Mouse (Mus musculus) hindbrain, embryonic 14.5 days (tissue): ENCODE results near the gene Scgb1b30. TPM values are rescaled to one million over a fixed set of nuclear protein-coding genes. Genes with fewer than 3 reads are reported as not detected.
A peak's percentile ranks its signal among the peaks of the same experiment; 100 is the strongest.
"Not testable (repeated sequence)": the region's sequence is repeated elsewhere in the genome, so short reads cannot be mapped to it uniquely, and the experiment has no call there.

ENCODE experiments used
- ATAC-seq: fragments of 200-750 bp; cut with Nextera tagmentation; 2 replicates; pipeline ENCODE4 v1.8.0; 2017; ENCODE audit warnings: moderate number of reproducible peaks, mild to moderate bottlenecking, moderate TSS enrichment, moderate library complexity; ENCODE audit not compliant: low FRiP score
- DNase-seq: peaks from one replicate; pipeline ENCODE4 v3.0.0-alpha.2; 2015; ENCODE audit warnings: low spot score
- H3K27ac ChIP-seq: fragments of 300-500 bp; sonication (generic); 2 replicates; pipeline ENCODE4 v1.5.1; 2014; ENCODE audit warnings: mild to moderate bottlenecking, moderate library complexity
- H3K27me3 ChIP-seq: fragments of 300-500 bp; sonication (generic); 2 replicates; pipeline ENCODE4 v1.6.1; 2014; ENCODE audit warnings: mild to moderate bottlenecking, low read length, mixed read lengths; ENCODE audit not compliant: control insufficient read depth, insufficient read depth
- H3K36me3 ChIP-seq: fragments of 300-500 bp; sonication (generic); replicated peaks from 2 replicates; pipeline ENCODE4 v1.6.1; 2014; ENCODE audit not compliant: control insufficient read depth, insufficient read depth
- H3K4me1 ChIP-seq: fragments of 300-500 bp; sonication (generic); replicated peaks from 2 replicates; pipeline ENCODE4 v1.6.1; 2014; ENCODE audit warnings: antibody characterized with exemption, low read length, mixed read lengths; ENCODE audit not compliant: control insufficient read depth, insufficient read depth
- H3K4me2 ChIP-seq: fragments of 300-500 bp; sonication (generic); replicated peaks from 2 replicates; pipeline ENCODE4 v1.6.1; 2014; ENCODE audit warnings: mild to moderate bottlenecking, moderate library complexity
- H3K4me3 ChIP-seq: fragments of 300-500 bp; sonication (generic); replicated peaks from 2 replicates; pipeline ENCODE4 v1.5.1; 2014; ENCODE audit warnings: mild to moderate bottlenecking, low read length
- H3K9ac ChIP-seq: fragments of 300-500 bp; sonication (generic); 2 replicates; pipeline ENCODE4 v1.6.1; 2014
- H3K9me3 ChIP-seq: fragments of 300-500 bp; sonication (generic); 2 replicates; pipeline ENCODE4 v1.6.1; 2016; ENCODE audit warnings: low read length; ENCODE audit not compliant: control insufficient read depth
- WGBS: fragments of 180-500 bp; shearing (Covaris S2); extraction: QIAGEN DNeasy Blood & Tissue Kit; methylation state at CpG from one replicate; pipeline ENCODE4 v1.1.7; 2014; 5-methylcytosine and 5-hydroxymethylcytosine counted together
- polyA plus RNA-seq: library from polyadenylated mRNA; unstranded; fragments of >200 nt; fragmentation: Nextera tagmentation; extraction: Ambion mirVana; gene quantifications from 2 replicates; pipeline ENCODE4 v1.2.1, GENCODE M21; 2014

Scgb1b30 gene
- polyA plus RNA-seq: not detected in 2 replicates

- ATAC-seq: no peak
Observed at GRCm38 (mm10) chr7:34094911-34095481, at the start of gene Scgb1b30. Gene Scgb1b30 (plus strand): TSS chr7:34095431.

GRCm38 (mm10) chr7:34068132-34068531 is 27.1 kb upstream of the Scgb1b30 start:
- WGBS: 82% methylated on average over 5 of the region's 5 CpGs

More at GRCm38 (mm10) chr7:34094911-34095481, at the start of gene Scgb1b30:
- Histone ChIP-seq H3K4me1 (no peaks in the 10 kb centered on the region), H3K27ac (no peak within 1 kb of the TSS), H3K27me3 (no peaks in the 10 kb centered on the region), H3K36me3 (no peaks in the 10 kb centered on the region), H3K4me3 (no peak within 1 kb of the TSS), H3K4me2 (no peak within 1 kb of the TSS), H3K9ac (no peak within 1 kb of the TSS), H3K9me3 (0 out of 2 replicates have a peak, but pooled peaks cover 9% of the 10 kb centered on the region)
- no peak for DNase-seq
- 80% methylated on average over 3 of the region's 3 CpGs for WGBS

GRCm38 (mm10) chr7:34100002-34100401 is 4.8 kb downstream of the Scgb1b30 start:
- no peak for DNase-seq
- 79% methylated on average over 2 of the region's 2 CpGs for WGBS

More at GRCm38 (mm10) chr7:34068132-34068531, 27.1 kb upstream of the Scgb1b30 start:
- H3K4me1 ChIP-seq, H3K9ac ChIP-seq, H3K9me3 ChIP-seq, H3K4me3 ChIP-seq, DNase-seq, ATAC-seq, H3K36me3 ChIP-seq, H3K27me3 ChIP-seq, H3K27ac ChIP-seq, H3K4me2 ChIP-seq: not testable (repeated sequence)

GRCm38 (mm10) chr7:34101276-34101675 is 6.0 kb downstream of the Scgb1b30 start:
- no peak overlapping the region for H3K4me2 ChIP-seq
- DNase-seq (no peak), ATAC-seq (no peak)
- H3K9ac ChIP-seq: no peak overlapping the region
- no peak overlapping the region for H3K4me3 ChIP-seq
- H3K4me1 ChIP-seq: no peaks in the 10 kb centered on the region
- no peaks in the 10 kb centered on the region for H3K9me3 ChIP-seq
- no peaks in the 10 kb centered on the region for H3K27me3 ChIP-seq
- H3K27ac ChIP-seq: no peak overlapping the region
- no peaks in the 10 kb centered on the region for H3K36me3 ChIP-seq

More at GRCm38 (mm10) chr7:34100002-34100401, 4.8 kb downstream of the Scgb1b30 start:
- Histone ChIP-seq H3K4me3 (no peak overlapping the region), H3K36me3 (no peaks in the 10 kb centered on the region), H3K27me3 (no peaks in the 10 kb centered on the region), H3K27ac (no peak overlapping the region), H3K4me1 (no peaks in the 10 kb centered on the region), H3K9me3 (0 out of 2 replicates have a peak, but pooled peaks cover 4% of the 10 kb centered on the region), H3K9ac (no peak overlapping the region), H3K4me2 (no peak overlapping the region)
- ATAC-seq: no peak

- DNase-seq (no peak), ATAC-seq (0 out of 2 replicates have a peak, but pooled peaks have one; percentile 52)
- WGBS: 67% methylated on average over 5 of the region's 5 CpGs
Observed at GRCm38 (mm10) chr7:34109190-34109589, 14.0 kb downstream of the Scgb1b30 start.

GRCm38 (mm10) chr7:34116601-34117000 is 21.4 kb downstream of the Scgb1b30 start:
- Histone ChIP-seq H3K36me3 (peaks cover 52% of the 10 kb centered on the region), H3K4me2 (no peak overlapping the region), H3K27me3 (no peaks in the 10 kb centered on the region), H3K4me3 (no peak overlapping the region), H3K4me1 (no peaks in the 10 kb centered on the region), H3K9me3 (no peaks in the 10 kb centered on the region), H3K27ac (no peak overlapping the region), H3K9ac (no peak overlapping the region)
- DNase-seq: no peak
- ATAC-seq: no peak
- WGBS: 62% methylated on average over 3 of the region's 3 CpGs

More at GRCm38 (mm10) chr7:34109190-34109589, 14.0 kb downstream of the Scgb1b30 start:
- Histone ChIP-seq H3K4me3 (no peak overlapping the region), H3K36me3 (peaks cover 35% of the 10 kb centered on the region), H3K4me1 (no peaks in the 10 kb centered on the region), H3K27me3 (no peaks in the 10 kb centered on the region), H3K4me2 (no peak overlapping the region), H3K27ac (no peak overlapping the region), H3K9me3 (no peaks in the 10 kb centered on the region), H3K9ac (no peak overlapping the region)

GRCm38 (mm10) chr7:34120636-34121035 is 25.4 kb downstream of the Scgb1b30 start:
- H3K9me3 ChIP-seq, H3K4me2 ChIP-seq, H3K4me1 ChIP-seq, H3K9ac ChIP-seq, DNase-seq, H3K27me3 ChIP-seq, H3K27ac ChIP-seq, H3K4me3 ChIP-seq, ATAC-seq: not testable (repeated sequence)
- WGBS: 50% methylated on average over 1 of the region's 1 CpGs
- H3K36me3 ChIP-seq: peaks cover 18% of the 10 kb centered on the region

- peak; percentile 32 for DNase-seq
- Histone ChIP-seq H3K9me3 (no peaks in the 10 kb centered on the region), H3K27me3 (no peaks in the 10 kb centered on the region), H3K27ac (no peak overlapping the region), H3K4me3 (no peak overlapping the region), H3K36me3 (no peaks in the 10 kb centered on the region), H3K9ac (no peak overlapping the region), H3K4me2 (no peak overlapping the region), H3K4me1 (no peaks in the 10 kb centered on the region)
- peak; percentile 35; the same call in 1 of the 2 replicates for ATAC-seq
- WGBS: 80% methylated on average over 6 of the region's 6 CpGs
Observed at GRCm38 (mm10) chr7:34122987-34123720, 27.9 kb downstream of the Scgb1b30 start.

GRCm38 (mm10) chr7:34125346-34125745 is 30.1 kb downstream of the Scgb1b30 start:
- Histone ChIP-seq H3K4me1 (no peaks in the 10 kb centered on the region), H3K36me3 (no peaks in the 10 kb centered on the region), H3K4me3 (no peak overlapping the region), H3K27me3 (no peaks in the 10 kb centered on the region), H3K9me3 (no peaks in the 10 kb centered on the region), H3K4me2 (no peak overlapping the region), H3K27ac (no peak overlapping the region), H3K9ac (no peak overlapping the region)
- ATAC-seq (no peak), DNase-seq (no peak)
- 94% methylated on average over 9 of the region's 9 CpGs for WGBS
